Comparison of ENCODE assay signal across 8 mouse cellular contexts in genomic region chr11:98202641-98203350, GRCm38 (mm10). TPM values are rescaled to one million over a fixed set of nuclear protein-coding genes. Genes with fewer than 3 reads are reported as not detected.
DNase-seq lines count a peak whose midpoint lies in the region; ATAC-seq lines count a peak whose summit lies in the region.

Gene Cdk12 (plus strand): TSS chr11:98203059.

- H3K36me3 ChIP-seq in heart, embryonic 14.5 days (ENCODE audit: control insufficient read depth, insufficient read depth, low read length): peaks cover 16% of the 10 kb centered on the region
- H3K36me3 ChIP-seq in liver, embryonic 13.5 days: peaks cover 10% of the 10 kb centered on the region
- H3K36me3 ChIP-seq in stomach, embryonic 16.5 days (ENCODE audit: control insufficient read depth, insufficient read depth, low read length): no peaks in the 10 kb centered on the region

- peak within 1 kb of the TSS; percentile 92 to 95 for H3K4me3 ChIP-seq in heart, embryonic 14.5 days (ENCODE audit: control insufficient read depth in 1 of 2, insufficient read depth in 1 of 2, low read depth in 1 of 2, low read length in 2 of 2)
- peak within 1 kb of the TSS; percentile 98 for H3K4me3 ChIP-seq in liver, embryonic 13.5 days (replicated peaks)
- H3K4me3 ChIP-seq in stomach, embryonic 16.5 days (replicated peaks; ENCODE audit: low read length): peak within 1 kb of the TSS; percentile 85

- DNase-seq in c-Kit-negative CD71-positive TER-119-positive erythroid progenitor cells, embryonic 14.5 days (ENCODE audit: low read depth, low spot score): peak; percentile 98
- DNase-seq in fibroblast of lung, adult 2 months (ENCODE audit: low read depth): peak; percentile 97
- peak; percentile 99 for DNase-seq in kidney, postnatal 14 days
- peak; percentile 90 for DNase-seq in liver, embryonic 13.5 days
- peak; percentile 97 for DNase-seq in neural tube, embryonic 10.5 days (ENCODE audit: extremely low spot score, low spot score)

- peak within 1 kb of the TSS; percentile 100 for H3K27ac ChIP-seq in heart, embryonic 14.5 days (replicated peaks in 1 of 2; ENCODE audit: control insufficient read depth in 1 of 2, insufficient read depth in 1 of 2, low read depth in 2 of 2, low read length in 2 of 2)
- peak within 1 kb of the TSS; percentile 100 for H3K27ac ChIP-seq in liver, embryonic 13.5 days
- H3K27ac ChIP-seq in stomach, embryonic 16.5 days (ENCODE audit: low read length): peak within 1 kb of the TSS; percentile 100

- under 1% methylated on average over 53 of the region's 63 CpGs for WGBS in heart, embryonic 14.5 days
- WGBS in liver, embryonic 13.5 days (ENCODE audit: insufficient replicate concordance): 0% methylated on average over 55 of the region's 63 CpGs
- under 1% methylated on average over 61 of the region's 63 CpGs for WGBS in stomach, embryonic 16.5 days

- no peaks in the 10 kb centered on the region for H3K9me3 ChIP-seq in heart, embryonic 14.5 days (ENCODE audit: control insufficient read depth, low read length)
- H3K9me3 ChIP-seq in liver, embryonic 13.5 days (replicated peaks): no peaks in the 10 kb centered on the region
- no peaks in the 10 kb centered on the region for H3K9me3 ChIP-seq in stomach, embryonic 16.5 days (replicated peaks; ENCODE audit: control insufficient read depth, low read length)

- peak within 1 kb of the TSS; percentile 100 for H3K9ac ChIP-seq in heart, embryonic 14.5 days (ENCODE audit: low read length)
- peak within 1 kb of the TSS; percentile 100 for H3K9ac ChIP-seq in liver, embryonic 13.5 days
- peak within 1 kb of the TSS; percentile 99 for H3K9ac ChIP-seq in stomach, embryonic 16.5 days (ENCODE audit: low read length)

- peaks cover 0 to 6% of the 10 kb centered on the region in 2 experiments; a peak in 1 of 4 replicates for H3K4me1 ChIP-seq in heart, embryonic 14.5 days (ENCODE audit: control insufficient read depth in 2 of 2, insufficient read depth in 2 of 2, low read length in 2 of 2)
- peaks cover 28% of the 10 kb centered on the region for H3K4me1 ChIP-seq in liver, embryonic 13.5 days (replicated peaks)
- peaks cover 11% of the 10 kb centered on the region for H3K4me1 ChIP-seq in stomach, embryonic 16.5 days (ENCODE audit: control insufficient read depth, insufficient read depth, low read length)

- ATAC-seq in CD4-positive, CD25-positive, alpha-beta regulatory T cell, adult 4 months: peak; percentile 94
- peak; percentile 88 for ATAC-seq in heart, embryonic 14.5 days (ENCODE audit: insufficient number of reproducible peaks, insufficient read depth, low FRiP score, low read depth)
- ATAC-seq in liver, embryonic 13.5 days (ENCODE audit: low read depth): peak; percentile 89
- peak; percentile 93 for ATAC-seq in stomach, embryonic 16.5 days (ENCODE audit: insufficient read depth, low FRiP score)

- H3K27me3 ChIP-seq in heart, embryonic 14.5 days (ENCODE audit: control insufficient read depth, insufficient read depth, low read length): no peaks in the 10 kb centered on the region
- no peaks in the 10 kb centered on the region for H3K27me3 ChIP-seq in liver, embryonic 13.5 days
- no peaks in the 10 kb centered on the region for H3K27me3 ChIP-seq in stomach, embryonic 16.5 days (ENCODE audit: control insufficient read depth, insufficient read depth, low read length)

- peak within 1 kb of the TSS; percentile 84 for H3K4me2 ChIP-seq in heart, embryonic 14.5 days (ENCODE audit: low read length)
- H3K4me2 ChIP-seq in liver, embryonic 13.5 days: peak within 1 kb of the TSS; percentile 70
- H3K4me2 ChIP-seq in stomach, embryonic 16.5 days (ENCODE audit: low read depth, low read length): peak within 1 kb of the TSS; percentile 94

RNA-seq across cellular contexts. Expression of gene Cdk12, which starts in this region (rescaled TPM):
- polyA plus RNA-seq in CD4-positive, CD25-positive, alpha-beta regulatory T cell, adult 4 months (2017; shearing (Covaris generic)): 10 to 100 TPM; 26.3 to 28.7 TPM
- polyA plus RNA-seq in heart, embryonic 14.5 days (2014; fragmentation: Nextera tagmentation; extraction: Ambion mirVana): 9.8 and 9.9 TPM in 2 replicates
- polyA plus RNA-seq in liver, embryonic 13.5 days (2015; fragmentation: Nextera tagmentation; extraction: Ambion mirVana): 5.4 and 5.9 TPM in 2 replicates
- polyA plus RNA-seq in stomach, embryonic 16.5 days (2015; fragmentation: Nextera tagmentation; extraction: Ambion mirVana): 7.6 and 7.7 TPM in 2 replicates

Comparison
In these comparisons a context has a peak if more than half of its experiments do, and no peak if none do; other contexts are left out.
1. Peak in every context shown above with its lines: DNase-seq, ATAC-seq, H3K4me3 ChIP-seq and H3K27ac ChIP-seq.